Mouse (Mus musculus): ENCODE results near the gene Ctsg.
"Not testable (repeated sequence)": the region's sequence is repeated elsewhere in the genome, so short reads cannot be mapped to it uniquely, and the experiment has no call there.

GRCm38 (mm10) chr14:56115531-56116310, 13.3 kb upstream of the Ctsg start:
- not testable (repeated sequence) for TF ChIP-seq CTCF (conservative IDR thresholded peaks at IDR 0.05; ENCODE audit: low read length); POU5F1 (IDR thresholded peaks at IDR 0.05; ENCODE audit: borderline replicate concordance, low read length)

Data from E14TG2a.4 (cell line).